Mouse (Mus musculus) heart, adult 2 months (tissue): Measurements from ENCODE around the gene H2-T3.

Experiments
- CTCF ChIP-seq: fragments of 200-600 bp; IDR thresholded peaks from 2 replicates; pipeline ENCODE4 v1.8.1; 2022; ENCODE audit warnings: antibody characterized with exemption, mild to moderate bottlenecking, moderate library complexity
- EP300 ChIP-seq: fragments of 200-500 bp; IDR thresholded peaks from 2 replicates; pipeline ENCODE4 v1.6.1; 2011; ENCODE audit warnings: low read depth, low read length, control low read depth; ENCODE audit not compliant: insufficient read depth
- POLR2A ChIP-seq: fragments of 200-500 bp; IDR thresholded peaks from 2 replicates; pipeline ENCODE4 v1.6.1; 2011; ENCODE audit warnings: mild to moderate bottlenecking, low read depth, low read length, control low read depth; ENCODE audit not compliant: insufficient read depth

DNA sequence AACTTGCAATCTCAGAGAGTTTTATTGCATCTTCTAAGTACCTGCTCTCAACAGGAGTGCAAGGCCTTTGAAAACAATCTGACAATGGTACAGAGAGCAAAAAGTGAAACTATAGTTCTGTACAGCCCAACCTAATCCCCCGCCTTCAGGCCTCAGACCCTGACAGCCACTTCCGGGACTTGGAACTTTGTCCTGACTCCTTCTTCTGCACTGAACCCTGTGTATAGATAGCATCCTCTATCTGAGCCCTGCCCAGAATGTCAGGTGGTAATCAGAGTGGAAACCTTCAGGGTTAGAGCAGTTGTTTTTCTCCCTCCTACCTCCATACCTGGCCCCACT is at the start of gene H2-T3:
- TF ChIP-seq CTCF (no peak), POLR2A (no peak), EP300 (no peak)
